ENCODE assay signal across 8 mouse cellular contexts in the genomic region with DNA sequence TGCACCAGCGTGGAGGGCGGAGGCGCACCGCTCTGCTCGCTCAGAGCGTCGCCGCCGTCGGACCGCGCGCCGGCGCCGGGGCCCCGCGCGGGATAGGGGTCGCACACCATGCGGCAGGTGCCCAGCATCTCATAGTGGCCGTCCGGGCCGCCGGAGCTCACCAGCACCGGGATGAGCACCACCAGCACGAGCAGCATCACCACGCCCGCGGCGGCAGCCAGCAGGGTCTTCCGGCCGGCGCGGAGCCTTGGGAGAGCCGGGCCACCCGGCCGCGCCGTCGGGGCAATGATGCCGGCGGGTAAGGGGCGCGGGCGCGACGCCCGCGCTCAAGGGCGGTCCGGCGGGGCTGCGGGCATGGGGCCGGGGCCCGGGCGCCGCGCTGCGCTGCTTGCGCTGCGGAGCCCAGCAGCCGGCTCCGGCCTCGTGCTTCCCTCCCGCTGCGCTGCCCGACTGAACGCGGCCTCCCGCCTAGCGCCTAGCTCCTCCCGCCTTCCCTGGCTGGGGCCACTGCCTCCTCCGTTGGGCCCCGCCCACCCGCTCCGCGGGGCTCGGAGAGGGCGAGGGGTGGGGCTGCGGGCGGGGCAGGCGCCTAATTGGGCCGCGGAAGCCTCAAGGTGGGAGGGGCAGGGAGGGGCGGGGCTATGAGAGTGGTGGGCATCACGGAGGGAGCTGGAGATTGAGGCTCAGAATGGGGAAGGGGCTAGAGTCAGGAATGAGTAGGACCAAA. TPM values are rescaled to one million over a fixed set of nuclear protein-coding genes. Genes with fewer than 3 reads are reported as not detected.
DNase-seq lines count a peak whose midpoint lies in the region; ATAC-seq and TF ChIP-seq lines count a peak whose summit lies in the region.

Gene C1ql1, minus strand, starts transcription at position 424 of the 727 bp plus-strand sequence.

- DNase-seq in adrenal gland, postnatal 14 days: peak; percentile 94
- DNase-seq in embryo, embryonic 9.5 days (ENCODE audit: extremely low spot score): peak; percentile 94
- DNase-seq in heart, adult 11 months: peak; percentile 98
- peak; percentile 92 for DNase-seq in left cerebral cortex, postnatal 4 days
- peak; percentile 92 for DNase-seq in midbrain, embryonic 10.5 days (ENCODE audit: low spot score)
- peak; percentile 18 to 32 for DNase-seq in right cerebral cortex, postnatal 36 days (ENCODE audit: low spot score in 2 of 2)
- DNase-seq in urinary bladder, postnatal 36 days (ENCODE audit: low spot score in 2 of 2): peak; percentile 76 to 85

- peak within 1 kb of the TSS; percentile 65 for H3K4me2 ChIP-seq in intestine, postnatal 0 days (replicated peaks; ENCODE audit: low read depth)

- H3K36me3 ChIP-seq in intestine, postnatal 0 days (ENCODE audit: control insufficient read depth, insufficient read depth): no peaks in the 10 kb centered on the region
- no peaks in the 10 kb centered on the region for H3K36me3 ChIP-seq in midbrain, embryonic 10.5 days

- H3K9ac ChIP-seq in intestine, postnatal 0 days (ENCODE audit: low read depth, low read length): no peak within 1 kb of the TSS

- no peak for TF ChIP-seq CTCF in intestine, postnatal 0 days (IDR thresholded peaks at IDR 0.05; ENCODE audit: low read depth)

- no peaks in the 10 kb centered on the region for H3K9me3 ChIP-seq in intestine, postnatal 0 days (ENCODE audit: control insufficient read depth)
- no peaks in the 10 kb centered on the region for H3K9me3 ChIP-seq in midbrain, embryonic 10.5 days (replicated peaks)

- peak; percentile 83 for ATAC-seq in intestine, postnatal 0 days

- H3K4me3 ChIP-seq in intestine, postnatal 0 days (ENCODE audit: low read depth, low read length): peak within 1 kb of the TSS; percentile 31
- peak within 1 kb of the TSS; percentile 60 for H3K4me3 ChIP-seq in midbrain, embryonic 10.5 days

- peaks cover 83% of the 10 kb centered on the region for H3K27me3 ChIP-seq in intestine, postnatal 0 days (replicated peaks; ENCODE audit: control insufficient read depth, insufficient read depth, low read length)
- H3K27me3 ChIP-seq in midbrain, embryonic 10.5 days (ENCODE audit: low read depth, poor library complexity, severe bottlenecking): peaks cover 99% of the 10 kb centered on the region

- intact Hi-C loops in left cerebral cortex, postnatal 4 days (cut with DNase I): no loop called here

- H3K27ac ChIP-seq in intestine, postnatal 0 days (ENCODE audit: low read depth, low read length): no peak within 1 kb of the TSS
- peak within 1 kb of the TSS; percentile 73 for H3K27ac ChIP-seq in midbrain, embryonic 10.5 days (replicated peaks)

- WGBS in intestine, postnatal 0 days: 1% methylated on average over 58 of the region's 87 CpGs
- WGBS in midbrain, embryonic 10.5 days: under 1% methylated on average over 87 of the region's 87 CpGs

- peaks cover 14% of the 10 kb centered on the region; the same call in 1 of the 2 replicates for H3K4me1 ChIP-seq in intestine, postnatal 0 days (replicated peaks; ENCODE audit: control insufficient read depth, insufficient read depth, low read length)
- H3K4me1 ChIP-seq in midbrain, embryonic 10.5 days: peaks cover 48% of the 10 kb centered on the region

RNA-seq across cellular contexts. Expression of gene C1ql1, which starts in this region (rescaled TPM):
- 35.3 TPM in 2 replicates for total RNA-seq in adrenal gland, postnatal 14 days (2021)
- polyA plus RNA-seq in intestine, postnatal 0 days (2015; fragmentation: Nextera tagmentation; extraction: Ambion mirVana): 0.85 and 1.1 TPM in 2 replicates
- 10 to 100 TPM; 10.9 to 12.7 TPM for total RNA-seq in left cerebral cortex, postnatal 4 days (2021)
- 3.0 and 5.8 TPM in 2 replicates for polyA plus RNA-seq in midbrain, embryonic 10.5 days (2016; fragmentation: Nextera tagmentation; extraction: Ambion mirVana)

Comparison
In these comparisons a context has a peak if more than half of its experiments do, and no peak if none do; other contexts are left out.
1. DNase-seq: peak in every context shown above with its lines; median percentile 98 in heart, adult 11 months; 94 in adrenal gland, postnatal 14 days; 94 in embryo, embryonic 9.5 days; 92 in left cerebral cortex, postnatal 4 days; 92 in midbrain, embryonic 10.5 days; 80 in urinary bladder, postnatal 36 days; 25 in right cerebral cortex, postnatal 36 days.